8 mouse cellular contexts compared by ENCODE assay signal in genomic region chr9:63091971-63092528, GRCm38 (mm10). TPM values are rescaled to one million over a fixed set of nuclear protein-coding genes. Genes with fewer than 3 reads are reported as not detected.
A peak's percentile ranks its signal among the peaks of the same experiment; 100 is the strongest.
DNase-seq lines count a peak whose midpoint lies in the region; ATAC-seq and TF ChIP-seq lines count a peak whose summit lies in the region.

No protein-coding gene starts in this region.

- no peaks in the 10 kb centered on the region for H3K36me3 ChIP-seq in C2C12 (ENCODE audit: control insufficient read depth, insufficient read depth)
- H3K36me3 ChIP-seq in forebrain, embryonic 16.5 days (ENCODE audit: control insufficient read depth, insufficient read depth), result no peaks in the 10 kb centered on the region
- H3K36me3 ChIP-seq in heart, postnatal 0 days (replicated peaks; ENCODE audit: control insufficient read depth, insufficient read depth, low read length), result no peaks in the 10 kb centered on the region
- H3K36me3 ChIP-seq in liver, embryonic 13.5 days, result no peaks in the 10 kb centered on the region

- peaks cover 19% of the 10 kb centered on the region for H3K4me1 ChIP-seq in forebrain, embryonic 16.5 days (replicated peaks; ENCODE audit: control insufficient read depth, insufficient read depth, low read length)
- H3K4me1 ChIP-seq in heart, postnatal 0 days (ENCODE audit: control insufficient read depth, insufficient read depth), result peaks cover 16% of the 10 kb centered on the region
- H3K4me1 ChIP-seq in liver, embryonic 13.5 days (replicated peaks), result peaks cover 5% of the 10 kb centered on the region

- ATAC-seq in forebrain, embryonic 16.5 days, result peak; percentile 86
- ATAC-seq in heart, postnatal 0 days (ENCODE audit: insufficient read depth, low read depth), result peak; percentile 76
- peak; percentile 12; the same call in 1 of the 2 replicates for ATAC-seq in liver, embryonic 13.5 days (ENCODE audit: low read depth)

- H3K9ac ChIP-seq in forebrain, embryonic 16.5 days (replicated peaks; ENCODE audit: low read depth, low read length), result peak overlapping the region; percentile 44
- peak overlapping the region; percentile 24; the same call in 1 of the 2 replicates for H3K9ac ChIP-seq in heart, postnatal 0 days (replicated peaks; ENCODE audit: low read depth, low read length)
- H3K9ac ChIP-seq in liver, embryonic 13.5 days, result 0 out of 2 replicates have a peak overlapping the region, but pooled peaks have one; percentile 9

- WGBS in forebrain, embryonic 16.5 days, result under 1% methylated on average over 13 of the region's 13 CpGs
- WGBS in heart, postnatal 0 days, result under 1% methylated on average over 13 of the region's 13 CpGs
- 3% methylated on average over 13 of the region's 13 CpGs for WGBS in liver, embryonic 13.5 days (ENCODE audit: insufficient replicate concordance)

- no peak for TF ChIP-seq EP300 in heart, postnatal 0 days (IDR thresholded peaks at IDR 0.05; ENCODE audit: low read depth)

- H3K4me2 ChIP-seq in forebrain, embryonic 16.5 days (ENCODE audit: low read length), result peak overlapping the region; percentile 55
- H3K4me2 ChIP-seq in heart, postnatal 0 days (ENCODE audit: low read depth, low read length), result peak overlapping the region; percentile 62
- H3K4me2 ChIP-seq in liver, embryonic 13.5 days, result peak overlapping the region; percentile 44

- H3ac ChIP-seq in C2C12 (ENCODE audit: control insufficient read depth, insufficient read length, low read depth), result peak overlapping the region; percentile 39

- no peaks in the 10 kb centered on the region for H3K79me3 ChIP-seq in C2C12 (ENCODE audit: low read depth)

- H3K79me2 ChIP-seq in C2C12 (ENCODE audit: control insufficient read depth, insufficient read depth), result no peaks in the 10 kb centered on the region

- H3K27ac ChIP-seq in forebrain, embryonic 16.5 days (ENCODE audit: low read length), result peak overlapping the region; percentile 39
- peak overlapping the region; percentile 79 for H3K27ac ChIP-seq in heart, postnatal 0 days (ENCODE audit: low read depth)
- 0 out of 2 replicates have a peak overlapping the region, but pooled peaks have one; percentile 18 for H3K27ac ChIP-seq in liver, embryonic 13.5 days

- no peaks in the 10 kb centered on the region for H3K9me3 ChIP-seq in forebrain, embryonic 16.5 days (ENCODE audit: control insufficient read depth, low read length)
- H3K9me3 ChIP-seq in heart, postnatal 0 days (replicated peaks; ENCODE audit: control insufficient read depth, low read length), result no peaks in the 10 kb centered on the region
- no peaks in the 10 kb centered on the region for H3K9me3 ChIP-seq in liver, embryonic 13.5 days (replicated peaks)

- no peak overlapping the region for H3K4me3 ChIP-seq in C2C12 (ENCODE audit: insufficient read depth, poor library complexity, severe bottlenecking)
- H3K4me3 ChIP-seq in forebrain, embryonic 16.5 days (replicated peaks; ENCODE audit: low read length), result peak overlapping the region; percentile 30
- H3K4me3 ChIP-seq in heart, postnatal 0 days (ENCODE audit: low read depth, low read length), result peak overlapping the region; percentile 40
- peak overlapping the region; percentile 30 for H3K4me3 ChIP-seq in liver, embryonic 13.5 days (replicated peaks)

- TF ChIP-seq CTCF in C2C12 (IDR thresholded peaks at IDR 0.05; ENCODE audit: control insufficient read depth, insufficient read depth, insufficient read length), result no peak
- no peak for TF ChIP-seq CTCF in heart, postnatal 0 days (IDR thresholded peaks at IDR 0.05; ENCODE audit: low read depth)

- no peaks in the 10 kb centered on the region for H3K27me3 ChIP-seq in C2C12 (ENCODE audit: control insufficient read depth, insufficient read depth, insufficient read length)
- H3K27me3 ChIP-seq in forebrain, embryonic 16.5 days (replicated peaks; ENCODE audit: control insufficient read depth, insufficient read depth, low read length), result no peaks in the 10 kb centered on the region
- no peaks in the 10 kb centered on the region for H3K27me3 ChIP-seq in heart, postnatal 0 days (ENCODE audit: control insufficient read depth, insufficient read depth, low read length)
- H3K27me3 ChIP-seq in liver, embryonic 13.5 days, result no peaks in the 10 kb centered on the region

- peak; percentile 39 to 42 for DNase-seq in cerebellum, adult 18-20 months
- DNase-seq in heart, postnatal 0 days (ENCODE audit: low spot score), result peak; percentile 73
- DNase-seq in kidney, postnatal 36 days, result peak; percentile 72 to 82
- DNase-seq in liver, embryonic 13.5 days, result no peak
- peak; percentile 80 for DNase-seq in neural tube, embryonic 10.5 days (ENCODE audit: extremely low spot score, low spot score)
- DNase-seq in urinary bladder, adult 18-20 months (ENCODE audit: low spot score in 2 of 2), result peak; percentile 28 to 46

TF ChIP-seq in C2C12, 6 proteins besides CTCF, POLR2A, EP300 and RAD21:
- no peak for TF ChIP-seq MAX (IDR thresholded peaks at IDR 0.05)
- TF ChIP-seq MYOG (IDR thresholded peaks at IDR 0.05; ENCODE audit: control insufficient read depth, extremely low read depth, insufficient read length), result no peak
- TF ChIP-seq MYOD1 (IDR thresholded peaks at IDR 0.05; ENCODE audit: control insufficient read depth, insufficient read length, low read depth), result no peak
- TF ChIP-seq FOSL1 (IDR thresholded peaks at IDR 0.05; ENCODE audit: insufficient read depth, low read length, poor library complexity, severe bottlenecking), result no peak
- TF ChIP-seq USF1 (IDR thresholded peaks at IDR 0.05; ENCODE audit: low read depth), result no peak
- no peak for TF ChIP-seq CEBPB (IDR thresholded peaks at IDR 0.05; ENCODE audit: low read depth)

RNA-seq across cellular contexts. Expression of gene Skor1, which starts 56.7 kb away (rescaled TPM):
- polyA plus RNA-seq in C2C12 (2012; fragmentation: generic; extraction: Trizol), result not detected
- 0.24 and 0.32 TPM in 2 replicates for polyA plus RNA-seq in forebrain, embryonic 16.5 days (2015; fragmentation: Nextera tagmentation; extraction: Ambion mirVana)
- total RNA-seq in heart, postnatal 0 days (2014; rRNA removed; ENCODE audit: low replicate concordance), result not detected in 2 replicates
- not detected in 2 replicates for polyA plus RNA-seq in heart, postnatal 0 days (2015; fragmentation: Nextera tagmentation; extraction: Ambion mirVana)
- not detected in 2 replicates for polyA plus RNA-seq in liver, embryonic 13.5 days (2015; fragmentation: Nextera tagmentation; extraction: Ambion mirVana)

Comparison
In these comparisons a context has a peak if more than half of its experiments do, and no peak if none do; other contexts are left out.
1. ATAC-seq: peak in every context shown above with its lines; median percentile 86 in forebrain, embryonic 16.5 days; 76 in heart, postnatal 0 days; 12 in liver, embryonic 13.5 days.
2. H3K27ac ChIP-seq: peak in every context shown above with its lines; median percentile 79 in heart, postnatal 0 days; 39 in forebrain, embryonic 16.5 days; 18 in liver, embryonic 13.5 days.